Mouse (Mus musculus) c-Kit-positive CD71-positive TER-119-positive erythroid progenitor cells, embryonic 14.5 days (primary cell): ENCODE measurements at regions not wholly inside any gene's neighbourhood (a gene's known extent, or its start where the extent isn't known, plus 50 kb on each side); places are given as distances from the start of the nearest gene placed in this dataset.

Experiments
- DNase-seq: peaks from one replicate; pipeline ENCODE4 v3.0.0-alpha.2; 2013; ENCODE audit warnings: low spot score

DNA sequence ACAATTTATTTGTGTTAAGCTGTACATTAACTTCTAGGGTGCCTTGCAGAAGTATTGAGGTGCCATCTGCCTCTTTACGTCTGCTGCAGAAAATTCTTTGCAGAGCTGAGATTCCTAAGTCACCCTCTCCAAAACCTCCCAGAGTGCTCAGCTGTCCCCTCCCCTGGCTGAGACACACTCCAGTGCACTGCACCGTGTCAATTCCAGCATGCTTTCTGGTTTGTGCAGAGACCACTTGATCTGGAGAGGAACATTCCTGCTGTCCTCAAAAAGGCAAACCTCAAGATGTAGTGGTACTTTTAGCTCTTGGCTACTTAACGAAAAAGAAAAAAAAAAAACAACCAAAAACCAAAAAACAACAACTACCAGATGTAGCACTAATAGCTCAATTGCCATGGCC, 145.2 kb upstream of the Krr1 start:
- no peak for DNase-seq

GRCm38 (mm10) chr10:111827930-111828329, 144.5 kb upstream of the Krr1 start:
- DNase-seq: no peak

DNA sequence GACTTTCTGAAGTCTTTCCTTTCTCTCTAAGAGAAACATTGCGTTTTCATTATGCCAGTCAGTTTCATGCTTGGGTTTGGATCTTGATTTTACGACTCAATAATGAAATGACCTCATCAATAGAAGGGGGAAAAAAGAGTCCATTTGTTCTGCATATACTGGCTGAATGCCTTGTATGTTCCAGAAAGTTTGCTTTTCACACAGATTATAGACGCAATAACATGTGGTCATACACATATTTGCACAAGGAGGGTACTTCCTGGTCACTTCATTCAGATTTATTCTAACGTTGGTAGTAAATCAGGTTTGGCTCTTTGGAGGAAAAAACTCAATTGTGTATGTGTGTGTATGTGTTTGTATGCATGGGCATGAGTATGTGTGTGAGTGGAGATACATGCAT, 143.9 kb upstream of the Krr1 start:
- no peak for DNase-seq

DNA sequence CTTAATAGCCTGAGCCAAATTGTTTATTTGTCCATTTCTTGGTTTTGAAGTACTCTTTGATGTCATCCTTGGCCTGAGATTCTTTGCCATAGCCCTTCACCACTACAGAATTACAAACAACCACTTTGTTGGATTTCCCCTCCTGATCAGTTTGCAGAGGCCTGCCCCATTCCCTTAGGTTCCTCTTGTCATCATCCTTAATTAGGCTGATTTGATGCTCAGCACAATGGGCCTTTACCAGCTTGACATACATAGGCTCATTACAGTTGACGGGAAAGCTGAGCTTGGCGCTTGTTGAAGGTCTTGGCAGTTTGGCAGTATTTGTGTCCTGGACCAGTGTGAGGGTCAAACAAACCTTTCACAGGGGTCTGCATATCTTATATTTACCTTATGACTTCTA, 143.2 kb upstream of the Krr1 start:
- DNase-seq: no peak

- DNase-seq: no peak
Observed at GRCm38 (mm10) chr10:111831105-111831504, 141.4 kb upstream of the Krr1 start.

- DNase-seq: no peak
Observed at GRCm38 (mm10) chr10:111833611-111834010, 138.9 kb upstream of the Krr1 start.

DNA sequence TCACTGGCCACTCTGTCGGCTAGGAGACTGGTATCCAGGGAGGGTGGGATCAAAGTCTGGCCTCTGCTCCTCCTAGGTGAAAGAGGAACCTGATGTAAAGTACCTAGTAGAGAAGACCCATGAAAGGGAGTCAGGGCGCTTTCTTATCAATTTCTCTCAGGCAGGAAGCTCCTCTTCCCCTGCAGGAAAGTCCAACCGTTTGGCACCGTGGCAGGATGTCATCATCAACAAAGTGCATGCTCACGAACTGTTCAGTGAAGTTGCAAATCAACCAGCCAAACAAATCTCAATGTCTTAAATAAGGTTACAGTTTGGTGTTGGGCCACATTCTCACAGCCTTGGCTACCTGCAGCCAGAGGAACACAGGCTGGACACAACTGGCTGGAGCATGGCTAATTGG, 138.2 kb upstream of the Krr1 start:
- no peak for DNase-seq

- DNase-seq: no peak
Observed at GRCm38 (mm10) chr10:111834925-111835823, 137.3 kb upstream of the Krr1 start.

GRCm38 (mm10) chr10:111836191-111836590, 136.3 kb upstream of the Krr1 start:
- DNase-seq: no peak

- DNase-seq: no peak
Observed at GRCm38 (mm10) chr10:111836802-111837201, 135.7 kb upstream of the Krr1 start.

DNA sequence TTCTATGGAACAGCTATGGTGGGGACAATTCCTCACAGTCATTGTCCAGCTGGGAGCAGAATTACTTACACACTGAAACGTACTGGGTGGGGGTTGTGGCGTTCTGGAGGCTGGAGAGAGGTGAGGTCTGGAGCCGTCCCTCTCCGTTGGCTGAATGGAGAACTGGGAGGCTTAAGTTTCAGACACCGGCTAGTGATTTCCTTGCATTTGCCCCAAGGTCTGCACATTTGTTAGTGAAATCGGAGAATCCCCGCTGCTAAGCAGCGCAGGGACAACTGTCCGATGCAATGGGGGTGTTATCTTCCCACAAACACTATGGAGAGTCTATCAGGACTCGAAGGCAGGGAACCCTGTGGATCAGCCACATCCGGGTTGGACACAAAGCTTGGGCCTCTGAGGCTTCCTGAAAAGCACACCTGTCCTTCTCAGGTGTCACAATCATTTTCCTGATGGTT, 130.1 kb upstream of the Krr1 start:
- no peak for DNase-seq

- DNase-seq: no peak
Observed at GRCm38 (mm10) chr10:111842896-111843295, 129.6 kb upstream of the Krr1 start.

- DNase-seq: no peak
Observed at GRCm38 (mm10) chr10:111843301-111843700, 129.2 kb upstream of the Krr1 start.

GRCm38 (mm10) chr10:111844144-111844543, 128.3 kb upstream of the Krr1 start:
- no peak for DNase-seq

DNA sequence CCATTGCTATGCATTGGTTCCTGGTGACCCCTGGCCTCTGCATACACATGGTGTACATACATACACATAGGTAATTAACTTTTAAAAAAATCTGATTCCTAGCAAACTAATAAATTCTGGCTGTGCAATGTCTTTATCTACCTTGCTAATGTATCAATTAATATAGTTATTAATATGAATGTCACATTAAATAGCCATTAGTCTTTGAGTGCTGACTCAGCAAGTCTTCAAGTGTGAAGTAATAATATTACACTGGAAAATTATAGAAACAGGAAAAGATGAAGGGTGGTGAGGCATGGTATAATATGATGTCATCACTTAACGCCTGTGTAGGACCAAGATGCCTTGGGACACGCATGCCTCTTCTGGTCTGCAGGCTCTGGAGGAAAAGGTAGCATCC, 126.5 kb upstream of the Krr1 start:
- no peak for DNase-seq

DNA sequence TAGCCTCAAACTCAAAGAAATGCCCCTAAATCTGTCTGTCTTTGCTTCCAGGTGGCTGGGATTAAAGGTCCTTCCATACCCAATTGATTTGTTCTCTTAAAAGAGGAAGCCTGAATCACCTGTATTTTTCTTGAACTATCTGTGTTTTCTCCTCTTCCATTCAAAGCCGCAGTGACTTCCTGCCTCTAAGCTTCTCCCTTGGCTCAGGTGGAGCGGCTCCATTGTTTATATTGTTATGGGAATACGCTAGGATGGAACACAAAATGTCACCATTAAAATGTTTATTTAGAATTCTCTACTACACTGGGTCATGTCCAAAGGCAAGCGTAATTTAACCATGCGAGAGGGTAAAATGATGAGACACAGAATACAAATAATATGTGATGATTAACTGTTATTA, 118.2 kb upstream of the Krr1 start:
- no peak for DNase-seq

DNA sequence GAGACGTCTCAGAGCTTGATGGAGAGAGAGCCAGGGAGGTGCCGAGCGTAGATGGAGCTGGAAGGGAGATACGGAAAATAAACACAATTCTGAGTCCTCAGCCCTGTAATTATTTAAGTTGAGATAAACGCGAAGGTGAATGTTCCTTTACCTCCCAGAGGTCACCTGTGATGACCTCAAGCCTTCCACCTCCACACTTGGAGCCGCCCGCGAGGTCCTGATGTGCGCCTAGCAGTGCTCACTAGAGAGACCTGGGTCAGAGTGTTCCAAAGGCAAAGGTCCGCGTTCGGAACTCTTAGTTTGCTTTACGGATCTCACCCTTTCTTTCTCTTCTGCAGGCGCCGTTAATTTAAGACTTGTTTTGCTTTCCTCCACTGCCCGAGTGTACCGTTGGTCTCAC, 117.0 kb upstream of the Krr1 start:
- no peak for DNase-seq

DNA sequence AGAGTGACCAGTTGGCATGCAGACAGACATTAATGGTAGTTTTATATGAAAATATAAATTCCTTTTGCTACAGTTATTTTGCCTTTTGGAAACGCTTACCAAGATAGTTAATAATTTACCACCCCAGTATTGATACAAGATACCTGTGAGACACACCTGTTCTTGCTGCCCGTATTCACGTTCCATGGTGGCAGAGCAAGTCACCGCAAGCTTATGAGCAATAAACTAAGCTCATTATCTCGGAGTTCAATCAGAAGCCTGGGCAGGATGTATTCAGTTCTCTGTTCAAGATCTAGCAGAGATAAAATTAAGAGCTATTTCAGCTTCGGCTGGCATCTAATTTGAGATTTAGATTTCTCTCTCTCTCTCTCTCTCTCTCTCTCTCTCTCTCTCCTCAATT, 114.1 kb upstream of the Krr1 start:
- no peak for DNase-seq

GRCm38 (mm10) chr10:111865286-111865830, 107.1 kb upstream of the Krr1 start:
- no peak for DNase-seq

- no peak for DNase-seq
Observed at GRCm38 (mm10) chr10:111867102-111867501, 105.4 kb upstream of the Krr1 start.

DNA sequence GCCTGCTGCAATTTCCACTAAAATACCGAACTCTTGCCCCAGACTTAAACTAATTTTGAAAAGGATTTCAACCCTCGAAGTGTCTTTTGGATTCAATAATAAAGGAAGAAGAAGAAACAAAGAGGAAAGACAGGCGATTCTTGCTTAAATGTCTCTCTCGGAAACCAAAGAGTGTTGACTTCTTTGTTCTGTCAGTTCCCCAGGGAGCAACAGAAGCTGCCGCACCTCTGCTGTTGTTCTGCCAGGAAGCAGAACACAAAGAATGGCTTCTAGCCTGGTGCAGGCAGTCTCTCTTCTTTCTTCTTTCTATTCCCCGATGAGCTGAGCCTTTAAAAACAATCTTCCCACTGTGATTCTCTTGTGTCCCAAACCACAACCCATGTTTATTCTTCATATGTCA, 104.9 kb upstream of the Krr1 start:
- DNase-seq: no peak

GRCm38 (mm10) chr10:111880354-111880753, 92.1 kb upstream of the Krr1 start:
- DNase-seq: no peak

GRCm38 (mm10) chr10:111881339-111882211, 90.9 kb upstream of the Krr1 start:
- DNase-seq: no peak
